Mouse (Mus musculus) lung, adult 18-20 months (tissue): Measurements from ENCODE around the gene Cfap69.
"Not testable (repeated sequence)": the region's sequence is repeated elsewhere in the genome, so short reads cannot be mapped to it uniquely, and the experiment has no call there.

ENCODE experiments used
- DNase-seq, 2 experiments: peaks; one replicate each; pipeline ENCODE4 v3.0.0; 2022; ENCODE audit warnings: mixed read lengths in 2 of 2

Cfap69 gene

GRCm38 (mm10) chr5:5663655-5664370, at the start of gene Cfap69:
Gene Cfap69, minus strand, starts transcription at chr5:5664239.
- peak; percentile 62 to 73 for DNase-seq

DNA sequence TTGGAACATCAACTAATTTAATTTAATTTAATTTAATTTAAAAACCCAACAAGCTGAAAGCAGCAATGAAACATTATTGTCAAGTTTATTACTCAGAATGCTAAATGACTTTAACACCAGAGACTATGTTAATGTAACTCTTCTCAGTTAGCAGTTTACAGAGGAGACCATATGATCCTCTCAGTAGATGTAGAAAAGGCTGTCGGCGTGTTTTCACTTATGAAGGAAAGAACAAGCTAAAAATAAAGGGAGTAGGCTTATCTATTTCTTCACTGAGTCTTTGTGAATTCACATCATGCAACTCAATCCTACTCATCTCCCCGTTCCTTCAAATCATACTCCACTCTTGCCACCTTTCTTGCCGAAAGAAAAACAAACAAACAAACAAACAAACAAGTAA, 47.0 kb upstream of the Cfap69 start:
- no peak for DNase-seq

DNA sequence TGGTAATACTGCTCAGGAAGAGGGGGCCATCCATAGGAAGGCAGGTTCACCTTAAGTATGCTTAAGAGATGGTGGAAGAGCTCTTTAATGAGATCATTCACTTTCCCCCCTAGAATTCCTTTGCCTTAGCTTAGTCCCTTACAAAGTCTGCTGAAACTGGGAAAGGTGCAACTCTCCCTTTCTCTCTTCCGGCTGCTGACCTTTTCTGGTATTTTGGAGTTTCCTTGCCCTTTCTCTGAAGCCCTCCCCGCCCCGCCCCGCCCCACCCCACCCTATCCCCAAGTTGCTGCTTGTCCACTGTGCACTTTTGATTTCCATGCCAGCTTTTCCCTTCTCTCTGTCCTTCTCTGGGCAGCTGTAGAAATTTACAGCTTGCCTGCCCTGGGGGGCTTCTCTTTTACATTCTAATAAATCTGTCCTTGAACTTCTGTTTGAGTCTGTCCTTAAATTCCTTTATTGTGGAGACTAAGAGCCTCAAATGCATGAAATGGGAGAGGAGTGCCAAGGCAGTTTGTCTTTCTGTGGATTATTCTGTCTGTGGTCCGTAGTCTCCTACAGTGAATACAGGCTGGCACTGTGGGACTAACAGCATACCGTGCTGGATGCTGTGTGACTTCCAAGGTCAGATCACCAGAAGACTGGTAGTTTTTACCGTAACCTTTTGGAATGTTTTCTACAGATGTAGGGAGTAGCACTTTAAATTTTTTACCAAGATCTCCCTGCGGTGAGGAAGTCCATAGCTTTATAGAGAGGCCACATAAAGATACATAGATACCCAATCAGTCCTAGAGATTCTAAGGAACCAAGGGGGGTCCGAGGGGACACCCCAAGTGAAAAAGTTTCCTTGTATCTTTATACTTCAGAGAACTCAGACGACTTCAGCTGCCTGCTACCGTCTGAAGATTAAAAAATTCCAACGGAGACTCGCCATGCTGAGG, 43.6 kb upstream of the Cfap69 start:
- DNase-seq = no peak

DNA sequence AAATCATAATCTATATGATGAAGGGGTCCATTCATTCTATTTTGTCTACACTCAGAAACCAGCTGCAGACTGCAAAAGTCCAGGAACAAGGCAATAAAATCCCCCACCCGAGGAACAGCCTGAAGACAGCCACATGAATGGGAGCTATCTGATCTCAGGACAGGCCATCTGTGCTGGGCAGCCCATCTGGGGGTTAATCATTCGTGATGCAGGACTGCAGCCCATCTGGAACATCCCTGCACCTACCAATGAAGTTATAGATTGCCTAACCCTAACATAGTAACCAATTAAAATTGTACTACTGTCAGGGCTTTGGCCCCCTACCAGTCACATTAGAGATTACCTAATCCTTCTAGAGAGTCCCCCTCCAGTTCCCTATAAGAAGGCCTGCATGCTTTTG, 41.0 kb upstream of the Cfap69 start:
- DNase-seq = no peak

GRCm38 (mm10) chr5:5700386-5700785, 36.3 kb upstream of the Cfap69 start:
- DNase-seq = no peak

- DNase-seq = no peak
These were observed 34.8 kb upstream of the Cfap69 start for GRCm38 (mm10) chr5:5698830-5699229.

GRCm38 (mm10) chr5:5695401-5695942, 31.4 kb upstream of the Cfap69 start:
- DNase-seq = peak in 1 of 2 experiments; percentile 5

DNA sequence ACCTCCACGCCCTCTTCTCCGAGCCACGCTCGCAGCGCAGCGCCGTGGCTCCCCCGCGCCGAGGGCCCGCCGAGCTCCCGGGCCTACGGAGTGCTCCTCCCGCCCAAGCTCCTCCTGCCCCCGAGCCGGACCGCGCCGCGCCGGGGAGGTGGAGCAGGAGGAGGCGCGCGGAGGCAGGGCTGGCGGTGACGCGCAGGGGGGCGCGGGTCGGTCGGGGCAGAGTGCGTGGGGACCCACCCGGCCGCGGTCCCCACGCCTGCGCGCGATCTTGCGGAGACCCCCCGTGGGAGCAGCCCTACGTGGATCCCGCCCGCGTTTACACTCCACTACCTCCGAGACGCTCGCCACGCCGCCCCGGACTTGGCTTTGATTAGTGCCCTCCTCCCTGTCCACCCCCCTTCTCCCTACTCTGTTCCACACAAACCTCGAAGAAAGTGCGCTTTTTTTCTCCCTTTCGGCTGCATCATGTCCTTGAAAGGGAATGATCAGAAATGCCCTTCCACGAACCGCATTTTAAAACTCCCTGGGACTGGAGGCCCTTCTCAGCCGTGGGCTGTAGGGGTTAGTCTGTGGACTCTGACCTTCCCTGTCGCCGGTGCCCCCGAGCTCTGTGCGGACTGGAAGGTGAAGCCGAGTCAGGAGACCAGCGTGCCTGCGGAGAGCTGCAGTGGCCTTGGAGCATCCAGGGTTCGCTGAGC, 30.1 kb upstream of the Cfap69 start, which contains the start of gene Steap2:
TSS of gene Steap2 (minus strand) at position 623 of the 698 bp plus-strand sequence.
- peak; percentile 38 to 57 for DNase-seq

GRCm38 (mm10) chr5:5693541-5693955, 29.5 kb upstream of the Cfap69 start:
- no peak for DNase-seq

DNA sequence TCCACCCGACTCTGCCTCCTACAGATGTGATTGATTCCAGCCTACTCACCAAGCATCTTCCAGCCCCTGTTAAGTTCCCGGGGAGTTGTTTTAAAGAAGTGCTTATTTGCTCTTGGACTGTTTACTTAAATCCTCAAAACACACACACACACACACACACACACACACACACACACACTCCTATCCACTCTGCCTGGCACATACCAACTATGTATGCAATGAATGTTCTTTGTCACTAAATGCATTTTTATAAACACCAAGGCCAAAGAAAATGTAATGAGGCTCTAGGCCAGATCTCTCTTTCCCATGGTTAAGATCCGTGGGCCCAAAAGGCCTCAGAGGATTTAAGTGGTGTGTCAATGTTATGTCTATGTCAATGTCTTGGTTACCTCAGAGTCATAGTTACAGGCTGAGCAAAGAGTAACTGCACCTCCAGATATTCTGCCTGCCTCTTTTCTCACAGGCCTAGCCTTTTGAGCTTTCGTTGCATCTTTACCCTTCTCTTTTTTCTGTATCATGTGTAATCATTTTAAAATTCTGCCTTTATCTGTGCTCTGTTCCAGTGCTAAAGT, 28.2 kb upstream of the Cfap69 start:
- no peak for DNase-seq

- no peak for DNase-seq
These were observed 25.0 kb upstream of the Cfap69 start for GRCm38 (mm10) chr5:5688945-5689540.

- DNase-seq = peak in 1 of 2 experiments; percentile 10
These were observed 24.2 kb upstream of the Cfap69 start for GRCm38 (mm10) chr5:5688228-5688627.

DNA sequence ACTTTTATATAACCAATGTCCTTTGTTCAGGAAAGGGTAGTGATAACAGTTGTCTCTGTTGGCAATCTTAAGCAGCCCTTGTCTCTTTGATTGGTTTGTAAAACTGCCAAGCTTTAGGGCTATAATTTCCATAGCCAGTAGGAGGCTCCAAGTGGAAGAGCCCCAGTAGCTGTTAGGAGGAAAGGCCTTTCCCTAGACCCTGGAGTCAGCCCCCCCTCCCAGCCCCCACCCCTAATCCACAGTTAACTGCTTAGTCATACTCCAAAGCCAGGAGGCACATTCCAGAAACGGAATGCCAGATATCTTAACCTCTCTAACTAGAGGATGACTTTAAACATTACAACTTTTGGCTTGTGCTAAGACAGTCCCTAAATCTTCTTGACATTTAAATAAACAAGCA, 22.9 kb upstream of the Cfap69 start:
- DNase-seq = no peak

DNA sequence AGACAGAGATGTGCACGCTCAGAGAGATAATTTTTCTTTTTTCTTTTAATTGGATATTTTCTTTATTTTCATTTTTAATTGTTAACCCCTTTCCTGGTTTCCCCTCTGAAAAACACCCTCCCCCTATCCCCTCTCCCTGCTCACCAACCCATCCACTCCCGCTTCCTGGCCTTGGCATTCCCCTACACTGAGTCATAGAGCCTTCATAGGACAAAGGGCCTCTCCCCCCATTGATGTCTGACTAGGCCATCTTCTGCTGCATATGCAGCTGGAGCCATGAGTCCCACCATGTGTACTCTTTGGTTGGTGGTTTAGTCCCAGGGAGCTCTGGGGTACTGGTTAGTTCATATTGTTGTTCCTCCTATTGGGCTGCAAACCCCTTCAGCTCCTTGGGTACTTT, 20.9 kb upstream of the Cfap69 start:
- DNase-seq = not testable (repeated sequence)

DNA sequence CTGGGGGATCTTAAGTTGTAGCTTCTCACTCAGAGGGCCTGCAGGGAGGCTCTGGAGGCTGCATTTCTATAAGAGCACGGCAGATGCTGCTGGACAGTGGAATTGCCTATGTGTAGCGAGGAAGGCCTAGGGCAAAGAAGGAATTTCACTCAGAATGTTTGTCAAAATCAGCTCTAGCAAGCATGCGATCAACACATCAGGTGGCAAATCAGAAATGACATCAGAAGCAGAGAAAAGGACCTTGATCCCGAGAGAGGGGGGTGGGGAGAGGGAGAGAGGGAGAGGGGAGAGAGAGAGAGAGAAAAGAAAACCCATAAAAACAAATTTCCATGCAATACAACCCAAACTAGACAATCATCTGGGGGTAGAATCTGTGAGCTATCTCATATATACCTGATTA, 19.3 kb upstream of the Cfap69 start:
- no peak for DNase-seq

DNA sequence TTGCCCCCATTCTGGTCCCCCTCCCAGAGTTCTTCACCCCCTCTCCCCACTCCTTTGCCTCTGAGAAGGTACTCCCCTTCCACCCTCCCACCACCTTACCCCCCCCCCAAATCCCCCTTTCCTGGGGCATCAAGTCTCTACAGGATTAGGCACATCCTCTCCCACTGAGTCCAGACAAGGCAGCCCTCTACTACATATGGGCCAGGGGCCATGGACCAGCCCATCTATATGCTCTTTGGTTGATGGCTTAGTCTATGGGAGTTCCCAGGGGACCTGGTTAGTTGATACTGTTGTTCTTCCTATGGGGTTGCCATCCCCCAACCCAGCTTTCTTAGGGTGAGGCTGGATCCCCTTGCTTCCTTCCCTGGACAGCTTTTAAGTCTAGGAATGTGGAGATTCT, 15.4 kb upstream of the Cfap69 start:
- DNase-seq = no peak

DNA sequence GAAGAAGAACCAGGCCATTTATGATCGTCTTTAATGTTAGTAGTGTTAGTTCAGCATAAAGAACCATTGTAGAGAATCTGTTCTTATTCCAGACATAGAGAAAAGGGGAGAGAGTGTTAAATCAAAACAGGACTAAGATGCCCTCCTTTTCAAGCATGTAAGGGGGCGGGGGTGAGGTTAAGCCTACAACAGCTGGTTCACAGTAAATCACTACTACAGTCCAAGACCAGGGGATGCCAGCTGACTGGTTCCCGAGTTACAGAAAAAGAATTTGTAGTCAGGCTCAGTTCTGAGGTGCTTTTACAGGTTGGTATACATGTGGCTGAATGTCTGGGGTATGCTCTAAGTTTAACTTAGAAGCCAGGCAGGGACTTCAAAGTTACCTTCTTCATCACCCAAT, 12.0 kb upstream of the Cfap69 start:
- no peak for DNase-seq

DNA sequence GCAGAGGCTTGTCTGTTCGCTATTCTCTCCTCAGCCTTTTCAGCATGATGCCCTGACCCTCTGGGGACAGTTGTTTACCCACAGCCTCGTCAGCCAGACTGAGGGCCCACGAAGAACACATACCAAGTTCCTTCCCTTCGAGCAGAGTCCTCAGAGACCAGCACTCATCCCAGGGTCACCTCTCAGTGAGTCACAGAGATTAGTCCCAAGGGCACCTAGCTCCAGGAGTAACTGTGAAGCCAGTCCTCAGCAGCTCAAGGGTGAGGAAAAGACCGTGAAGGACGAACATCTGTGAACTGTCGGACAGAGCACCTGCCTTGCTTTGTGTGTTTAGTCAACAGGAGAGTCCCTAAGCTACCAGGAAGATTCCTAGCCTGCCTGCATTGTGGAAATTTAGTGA, 4.9 kb upstream of the Cfap69 start:
- DNase-seq = no peak

DNA sequence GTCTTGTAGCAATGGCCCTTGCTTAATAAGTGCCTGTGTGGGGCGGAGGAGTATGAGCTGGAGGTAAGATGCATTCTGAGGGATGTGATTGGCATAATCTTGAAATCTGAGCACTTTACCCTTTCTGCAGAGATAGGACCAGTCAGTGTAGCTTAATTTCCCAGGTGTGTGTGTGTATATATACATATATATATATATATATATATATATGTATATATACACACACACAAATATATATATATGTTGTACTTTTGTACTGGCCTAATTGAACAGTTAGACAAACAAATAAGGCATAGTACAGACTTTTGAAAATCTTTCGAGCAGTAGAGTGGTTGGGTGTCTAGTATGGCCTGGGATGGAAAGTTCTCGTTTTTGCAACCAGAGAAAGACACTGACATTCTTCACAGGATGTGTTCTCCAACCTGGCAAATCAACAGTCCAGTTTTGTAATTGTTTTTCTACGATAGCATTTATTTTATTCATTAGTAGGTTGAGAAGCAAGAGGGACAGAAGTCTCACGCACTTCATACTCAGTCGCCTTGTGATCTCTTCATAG, 410 bp upstream of the Cfap69 start:
- no peak for DNase-seq

- peak in 1 of 2 experiments; percentile 23 for DNase-seq
These were observed 982 bp downstream of the Cfap69 start for GRCm38 (mm10) chr5:5663057-5663456.

GRCm38 (mm10) chr5:5658680-5659079, 5.4 kb downstream of the Cfap69 start:
- DNase-seq = peak in 1 of 2 experiments; percentile 19

- DNase-seq = no peak
These were observed 6.1 kb downstream of the Cfap69 start for GRCm38 (mm10) chr5:5657932-5658331.
